Mouse (Mus musculus) thymus, adult 2 months (tissue): Measurements from ENCODE around the gene Ccdc182.

Experiments
- CTCF ChIP-seq: fragments of 200-500 bp; IDR thresholded peaks from 2 replicates; pipeline ENCODE4 v1.5.1; 2012; ENCODE audit warnings: mild to moderate bottlenecking, control low read depth, low read length, moderate library complexity, borderline replicate concordance; ENCODE audit not compliant: control insufficient read depth, poor library complexity, insufficient read depth; ENCODE audit errors: extremely low read depth
- POLR2A ChIP-seq: fragments of 200-500 bp; IDR thresholded peaks from 2 replicates; pipeline ENCODE4 v1.6.1; 2012; ENCODE audit warnings: mild to moderate bottlenecking, low read length, control low read depth, moderate library complexity; ENCODE audit not compliant: control insufficient read depth, poor library complexity, insufficient read depth; ENCODE audit errors: extremely low read depth

- TF ChIP-seq CTCF (no peak), POLR2A (no peak)
Observed at GRCm38 (mm10) chr11:88311606-88312005, 17.7 kb downstream of the Ccdc182 start.
